Mouse (Mus musculus): ENCODE results near the gene Mllt3. TPM values are rescaled to one million over a fixed set of nuclear protein-coding genes. Genes with fewer than 3 reads are reported as not detected.
"Not testable (repeated sequence)": the region's sequence is repeated elsewhere in the genome, so short reads cannot be mapped to it uniquely, and the experiment has no call there.

Mllt3 gene
- polyA plus RNA-seq, 1 experiment from 2014 or later = 116 TPM

DNA sequence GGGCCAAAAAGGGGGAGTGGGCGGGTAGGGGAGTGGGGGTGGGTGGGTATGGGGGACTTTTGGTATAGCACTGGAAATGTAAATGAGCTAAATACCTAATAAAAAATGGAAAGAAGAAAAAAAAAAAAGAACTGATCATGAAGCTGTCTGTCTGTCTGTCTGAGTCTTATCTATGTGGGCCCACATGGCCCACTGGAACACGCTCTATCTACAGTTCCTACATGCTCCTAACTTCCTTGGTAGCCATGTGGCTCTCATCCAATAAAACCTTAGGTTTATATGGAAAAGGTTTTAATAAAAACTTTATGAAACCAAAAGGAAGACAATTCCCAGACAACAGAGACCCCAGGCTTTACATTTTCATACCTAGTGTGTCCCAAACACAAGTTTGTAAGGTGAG lies 68.3 kb downstream of the Mllt3 start:
- not testable (repeated sequence) for ATAC-seq; H3K4me3 ChIP-seq; H3K27ac ChIP-seq; H3K27me3 ChIP-seq; H3K4me1 ChIP-seq; H3K36me3 ChIP-seq (ENCODE audit: poor library complexity, severe bottlenecking); H3K4me2 ChIP-seq; H3K9me3 ChIP-seq (replicated peaks); H3K9ac ChIP-seq
- 96% methylated on average over 1 of the region's 2 CpGs for WGBS

DNA sequence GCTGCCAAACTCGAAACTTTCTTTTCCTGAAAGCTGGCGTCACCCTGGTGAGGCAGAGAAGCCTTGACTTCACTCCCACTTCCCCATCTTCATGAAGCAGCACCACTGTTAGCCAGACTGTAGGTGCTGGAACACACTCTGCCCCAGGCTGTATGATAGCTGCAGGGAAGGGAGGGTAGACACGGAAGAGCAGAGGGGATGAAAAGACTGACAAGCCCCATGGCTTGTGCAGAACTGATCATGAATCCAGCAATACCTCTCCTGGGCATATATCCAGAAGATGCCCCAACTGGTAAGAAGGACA lies 69.4 kb downstream of the Mllt3 start:
- whole genome bisulfite sequencing = 91% methylated on average over 3 of the region's 3 CpGs
- no peak overlapping the region for H3K27ac ChIP-seq
- ATAC-seq = no peak

DNA sequence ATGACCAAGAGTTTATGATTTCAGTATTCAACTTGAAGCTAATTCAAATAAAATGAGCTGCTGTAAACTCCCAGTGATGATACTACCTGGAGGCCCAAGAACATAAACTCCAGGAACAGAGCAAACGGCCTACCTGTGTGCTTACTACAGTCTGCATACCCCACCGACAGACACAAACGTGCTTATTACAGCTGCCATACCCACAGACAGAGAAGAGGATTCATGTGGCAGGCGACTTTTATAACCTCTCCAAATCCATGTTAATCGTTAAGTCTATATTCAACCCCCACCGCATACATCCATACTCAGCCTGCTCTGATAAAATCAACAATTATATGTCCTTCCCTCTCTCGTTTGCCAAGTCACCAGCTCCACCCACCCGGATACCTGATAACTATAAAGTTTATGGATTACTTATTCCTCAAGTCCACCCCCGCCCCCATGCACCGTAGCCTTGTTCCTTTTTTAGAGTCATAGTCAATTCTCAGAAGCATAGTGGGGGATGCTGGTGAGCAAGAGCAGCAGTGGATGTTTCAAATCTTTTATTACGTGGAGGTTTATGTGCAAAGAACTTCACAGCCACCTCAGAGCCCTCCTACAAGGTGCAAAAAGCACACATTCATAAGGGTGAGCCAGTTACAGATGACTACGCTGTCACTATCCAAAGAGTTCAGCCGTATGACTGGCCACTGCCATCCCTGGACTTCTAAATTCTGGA lies 70.0 kb downstream of the Mllt3 start:
- H3K27ac ChIP-seq = no peak overlapping the region
- no peaks in the 10 kb centered on the region for H3K36me3 ChIP-seq (ENCODE audit: poor library complexity, severe bottlenecking)
- 0 out of 2 replicates have a peak, but pooled peaks cover 2% of the 10 kb centered on the region for H3K4me1 ChIP-seq
- no peaks in the 10 kb centered on the region for H3K27me3 ChIP-seq
- no peak overlapping the region for H3K9ac ChIP-seq
- WGBS = 93% methylated on average over 13 of the region's 13 CpGs
- no peak for ATAC-seq
- H3K4me3 ChIP-seq = no peak overlapping the region
- H3K4me2 ChIP-seq = no peak overlapping the region
- H3K9me3 ChIP-seq (replicated peaks) = no peaks in the 10 kb centered on the region

More for the DNA sequence above, 69.4 kb downstream of the Mllt3 start:
- Histone ChIP-seq H3K9me3 (replicated peaks) (no peaks in the 10 kb centered on the region), H3K4me3 (no peak overlapping the region), H3K27me3 (no peaks in the 10 kb centered on the region), H3K4me1 (no peaks in the 10 kb centered on the region), H3K36me3 (ENCODE audit: poor library complexity, severe bottlenecking) (no peaks in the 10 kb centered on the region), H3K4me2 (no peak overlapping the region), H3K9ac (no peak overlapping the region)

DNA sequence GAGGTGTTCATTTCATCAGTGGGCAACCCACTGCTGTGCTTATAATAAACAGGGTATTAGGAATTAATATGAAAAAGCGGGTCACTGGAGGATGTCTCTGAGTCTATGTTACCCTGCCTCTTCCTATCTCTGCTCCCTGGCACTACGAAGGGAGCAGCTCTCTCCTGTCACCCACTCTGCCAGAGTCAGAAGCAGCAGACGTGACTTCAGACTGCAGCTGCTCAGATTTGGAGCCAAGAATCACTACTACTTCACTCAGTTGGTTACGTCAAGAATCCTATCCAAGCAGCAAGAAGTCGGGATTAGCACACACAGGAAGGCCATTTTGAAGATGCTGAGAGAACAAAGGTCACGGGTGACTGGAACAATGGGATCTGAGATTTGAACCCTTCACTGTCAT lies 71.3 kb downstream of the Mllt3 start:
- Histone ChIP-seq H3K4me2 (no peak overlapping the region), H3K27ac (no peak overlapping the region), H3K4me1 (0 out of 2 replicates have a peak, but pooled peaks cover 7% of the 10 kb centered on the region), H3K9me3 (replicated peaks) (no peaks in the 10 kb centered on the region), H3K36me3 (ENCODE audit: poor library complexity, severe bottlenecking) (no peaks in the 10 kb centered on the region), H3K9ac (no peak overlapping the region), H3K27me3 (no peaks in the 10 kb centered on the region), H3K4me3 (no peak overlapping the region)
- 76% methylated on average over 6 of the region's 6 CpGs for WGBS
- peak; percentile 59; the same call in 1 of the 2 replicates for ATAC-seq

DNA sequence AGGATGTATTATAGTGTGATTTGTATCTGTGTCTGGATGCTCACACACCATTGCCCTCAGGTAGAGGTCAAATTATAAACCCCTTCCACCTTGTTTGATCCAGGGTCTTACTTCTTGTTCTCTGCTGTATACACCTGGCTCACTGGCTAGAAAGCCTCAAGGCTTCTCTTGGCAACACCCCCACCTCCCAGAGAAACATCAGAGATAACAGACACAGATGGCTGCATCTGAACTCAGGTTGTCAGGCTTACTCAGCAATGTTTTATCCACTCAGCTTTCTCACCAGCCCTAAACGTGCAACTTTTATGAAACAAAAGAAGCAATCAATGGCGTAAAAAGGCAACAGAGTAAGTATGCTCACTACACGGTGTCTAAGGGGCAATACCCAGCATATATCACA lies 75.3 kb downstream of the Mllt3 start:
- no peak overlapping the region for H3K4me2 ChIP-seq
- H3K36me3 ChIP-seq (ENCODE audit: poor library complexity, severe bottlenecking) = no peaks in the 10 kb centered on the region
- ATAC-seq = no peak
- no peak overlapping the region for H3K9ac ChIP-seq
- H3K27ac ChIP-seq = no peak overlapping the region
- H3K4me1 ChIP-seq = peaks cover 20% of the 10 kb centered on the region
- WGBS = 66% methylated on average over 3 of the region's 3 CpGs
- H3K9me3 ChIP-seq (replicated peaks) = no peaks in the 10 kb centered on the region
- no peak overlapping the region for H3K4me3 ChIP-seq
- H3K27me3 ChIP-seq = no peaks in the 10 kb centered on the region

DNA sequence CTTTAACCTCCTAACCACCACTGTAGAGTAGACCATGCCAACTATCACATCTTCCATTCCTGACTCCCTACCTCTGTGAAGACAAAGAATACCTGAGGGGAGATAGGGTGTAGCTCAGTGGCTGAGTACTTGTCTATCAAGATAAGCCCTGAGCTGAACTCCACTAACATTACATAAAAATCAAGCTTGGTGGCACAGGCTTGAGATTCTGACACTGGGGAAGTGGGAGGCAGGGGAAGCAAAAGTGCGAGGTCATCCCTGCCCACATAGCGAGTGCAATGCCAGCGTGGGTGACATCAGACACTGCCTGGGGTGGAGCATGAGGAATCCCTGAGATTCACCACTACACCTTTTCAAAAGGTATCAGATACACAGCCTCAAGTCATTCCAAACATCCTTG lies 76.0 kb downstream of the Mllt3 start:
- H3K27ac ChIP-seq = no peak overlapping the region
- H3K4me2 ChIP-seq = no peak overlapping the region
- WGBS = 93% methylated on average over 3 of the region's 3 CpGs
- H3K4me3 ChIP-seq = no peak overlapping the region
- H3K9me3 ChIP-seq (replicated peaks) = no peaks in the 10 kb centered on the region
- H3K4me1 ChIP-seq = peaks cover 20% of the 10 kb centered on the region
- no peak overlapping the region for H3K9ac ChIP-seq
- ATAC-seq = no peak
- H3K27me3 ChIP-seq = no peaks in the 10 kb centered on the region
- no peaks in the 10 kb centered on the region for H3K36me3 ChIP-seq (ENCODE audit: poor library complexity, severe bottlenecking)

DNA sequence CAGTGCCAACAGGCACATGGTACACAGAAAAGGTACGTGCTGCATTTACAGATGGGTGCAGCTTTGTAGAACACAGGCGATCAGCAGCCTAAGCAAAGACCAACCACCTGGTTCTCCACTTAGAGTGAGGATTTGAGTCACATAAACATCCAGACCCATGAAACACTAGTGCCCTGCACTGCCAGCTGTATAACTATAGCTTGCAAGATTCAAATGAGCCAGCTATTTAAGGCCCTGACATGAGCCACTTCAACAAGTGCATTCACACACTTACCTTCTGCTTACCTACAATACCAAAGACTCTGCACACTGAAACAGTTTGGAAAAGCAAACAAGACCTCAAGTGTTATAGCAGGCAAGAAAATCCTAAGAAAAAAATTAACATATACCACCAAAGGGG lies 78.0 kb downstream of the Mllt3 start:
- 93% methylated on average over 2 of the region's 2 CpGs for WGBS
- no peaks in the 10 kb centered on the region for H3K36me3 ChIP-seq (ENCODE audit: poor library complexity, severe bottlenecking)

DNA sequence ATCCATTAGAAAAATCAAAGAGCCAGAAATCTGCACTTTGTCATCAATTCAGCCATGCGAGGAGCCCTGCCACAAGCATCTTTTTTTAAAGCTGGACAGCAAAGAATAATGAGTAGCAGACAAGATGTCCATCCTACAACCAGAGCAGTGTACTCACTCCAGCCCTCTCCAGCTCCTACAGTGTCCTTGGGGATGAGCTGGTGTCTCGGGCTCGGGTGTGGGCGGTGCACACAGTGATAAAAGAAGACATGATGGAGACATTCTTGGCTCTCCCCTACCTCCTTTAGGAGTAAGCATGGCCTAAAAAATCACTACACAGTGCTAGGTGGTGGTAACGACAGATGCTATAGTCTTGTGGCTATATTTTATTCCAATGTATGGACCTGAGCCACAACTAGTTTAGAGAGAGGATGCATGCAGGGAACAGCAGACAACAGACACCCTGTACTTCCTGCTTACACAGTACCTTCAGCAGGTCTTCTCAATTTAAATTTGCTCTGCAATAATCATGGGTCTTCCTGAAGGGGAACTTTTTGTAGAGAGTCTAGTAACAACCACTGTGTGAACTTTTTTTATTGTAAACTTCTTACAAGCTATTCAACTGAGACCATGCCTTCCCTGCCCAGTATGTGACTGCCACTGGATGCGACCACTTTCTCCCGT lies 78.6 kb downstream of the Mllt3 start:
- no peak overlapping the region for H3K4me2 ChIP-seq
- H3K4me3 ChIP-seq = no peak overlapping the region
- H3K9me3 ChIP-seq (replicated peaks) = no peaks in the 10 kb centered on the region
- H3K27ac ChIP-seq = no peak overlapping the region
- no peaks in the 10 kb centered on the region for H3K36me3 ChIP-seq (ENCODE audit: poor library complexity, severe bottlenecking)
- 0 out of 2 replicates have a peak, but pooled peaks have one; percentile 19 for ATAC-seq
- peaks cover 20% of the 10 kb centered on the region for H3K4me1 ChIP-seq
- H3K9ac ChIP-seq = no peak overlapping the region
- H3K27me3 ChIP-seq = no peaks in the 10 kb centered on the region
- 83% methylated on average over 7 of the region's 7 CpGs for WGBS

More for the DNA sequence above, 78.0 kb downstream of the Mllt3 start:
- H3K4me1 ChIP-seq = peaks cover 20% of the 10 kb centered on the region
- H3K27me3 ChIP-seq = no peaks in the 10 kb centered on the region
- no peak overlapping the region for H3K4me2 ChIP-seq
- H3K9me3 ChIP-seq (replicated peaks) = no peaks in the 10 kb centered on the region
- H3K27ac ChIP-seq = no peak overlapping the region
- no peak for ATAC-seq
- H3K4me3 ChIP-seq = no peak overlapping the region
- H3K9ac ChIP-seq = no peak overlapping the region

DNA sequence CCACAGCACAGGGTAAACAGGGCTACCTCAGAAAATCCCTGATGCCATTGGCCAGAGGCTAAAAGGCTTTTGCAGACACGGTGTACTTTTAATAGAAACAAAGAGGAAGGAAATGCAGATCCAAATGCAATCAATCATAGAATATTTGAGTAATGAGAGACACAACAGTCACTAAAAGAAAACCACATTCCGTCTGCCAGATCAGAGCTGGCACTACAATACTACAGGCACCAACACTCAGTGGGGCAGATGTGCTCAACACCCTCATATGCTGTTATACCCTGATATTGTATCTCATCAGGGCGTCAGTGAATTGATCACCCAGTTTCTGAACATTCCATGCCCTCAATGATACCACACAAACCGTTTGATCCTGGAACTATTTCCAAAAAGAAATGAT lies 79.4 kb downstream of the Mllt3 start:
- Histone ChIP-seq H3K9ac (no peak overlapping the region), H3K9me3 (replicated peaks) (no peaks in the 10 kb centered on the region), H3K4me2 (no peak overlapping the region), H3K4me3 (no peak overlapping the region), H3K4me1 (peaks cover 20% of the 10 kb centered on the region), H3K27me3 (no peaks in the 10 kb centered on the region), H3K36me3 (ENCODE audit: poor library complexity, severe bottlenecking) (no peaks in the 10 kb centered on the region), H3K27ac (peak overlapping the region; percentile 26; the same call in 1 of the 2 replicates)
- ATAC-seq = no peak
- WGBS = 74% methylated on average over 4 of the region's 4 CpGs

DNA sequence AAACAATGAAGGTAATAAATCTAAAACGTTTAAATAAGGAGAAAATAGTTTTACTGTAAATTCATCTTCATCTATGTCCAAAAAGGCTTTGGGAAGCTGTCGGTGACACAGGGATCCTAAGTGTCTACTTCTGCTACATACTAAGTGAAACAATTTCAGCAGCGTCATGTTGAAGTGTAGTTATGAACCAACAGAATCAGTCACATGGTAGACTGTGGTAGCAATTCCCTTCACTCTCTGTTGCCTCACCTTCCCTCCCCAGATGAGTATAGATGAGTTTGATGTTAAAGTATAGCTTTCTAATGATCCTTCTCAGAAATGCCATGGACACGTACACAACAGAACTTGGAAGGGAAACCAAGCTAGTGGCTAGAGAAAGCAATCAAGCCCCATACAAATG lies 79.9 kb downstream of the Mllt3 start:
- H3K27ac ChIP-seq = peak overlapping the region; percentile 26; the same call in 1 of the 2 replicates
- no peak for ATAC-seq
- WGBS = 88% methylated on average over 4 of the region's 4 CpGs

DNA sequence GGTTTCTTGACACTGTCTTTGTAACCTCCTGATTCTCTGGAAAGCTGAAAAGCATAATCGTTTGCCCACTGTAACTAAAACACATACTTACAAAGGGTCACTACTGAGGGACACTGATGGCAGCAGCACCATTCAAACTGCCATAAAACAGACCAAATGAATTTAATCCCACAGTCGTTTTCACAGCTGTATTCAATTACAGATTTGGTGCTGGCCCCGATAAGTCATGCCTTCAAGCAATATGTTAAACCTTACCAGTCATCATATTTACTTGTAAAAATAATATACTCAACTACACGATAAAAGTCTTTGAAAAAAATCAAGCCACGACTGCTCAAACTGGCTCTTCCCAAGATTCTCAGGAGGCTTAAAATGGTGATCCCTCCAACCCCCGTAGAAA lies 83.7 kb downstream of the Mllt3 start:
- ATAC-seq = no peak
- 80% methylated on average over 6 of the region's 6 CpGs for WGBS

More for the DNA sequence above, 79.9 kb downstream of the Mllt3 start:
- no peaks in the 10 kb centered on the region for H3K27me3 ChIP-seq
- H3K4me1 ChIP-seq = peaks cover 18% of the 10 kb centered on the region
- no peaks in the 10 kb centered on the region for H3K9me3 ChIP-seq (replicated peaks)
- no peak overlapping the region for H3K4me3 ChIP-seq
- no peak overlapping the region for H3K4me2 ChIP-seq
- no peak overlapping the region for H3K9ac ChIP-seq
- no peaks in the 10 kb centered on the region for H3K36me3 ChIP-seq (ENCODE audit: poor library complexity, severe bottlenecking)

DNA sequence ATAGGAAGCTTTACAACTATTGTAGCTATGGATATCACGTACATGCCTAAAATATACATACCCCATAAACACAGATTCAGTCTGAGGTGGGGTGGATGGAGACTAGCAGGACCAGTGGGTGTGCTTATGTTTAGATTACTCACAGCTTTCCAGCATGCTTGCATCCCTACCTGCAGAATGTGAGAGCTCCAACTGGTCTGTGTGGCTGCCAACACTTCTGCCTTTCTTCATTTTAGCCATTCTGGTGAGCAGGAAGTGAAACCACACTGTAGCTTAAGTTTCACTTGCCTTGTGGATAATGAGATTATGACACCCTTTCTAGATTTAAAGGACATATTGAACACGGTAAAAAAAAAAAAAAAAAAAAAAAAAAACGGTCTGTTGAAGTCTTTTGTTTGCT lies 88.8 kb downstream of the Mllt3 start:
- no peak for ATAC-seq
- 75% methylated on average over 3 of the region's 3 CpGs for WGBS

More for the DNA sequence above, 83.7 kb downstream of the Mllt3 start:
- Histone ChIP-seq H3K9ac (no peak overlapping the region), H3K27ac (no peak overlapping the region), H3K9me3 (replicated peaks) (no peaks in the 10 kb centered on the region), H3K4me3 (no peak overlapping the region), H3K27me3 (no peaks in the 10 kb centered on the region), H3K4me2 (no peak overlapping the region), H3K36me3 (ENCODE audit: poor library complexity, severe bottlenecking) (no peaks in the 10 kb centered on the region), H3K4me1 (peaks cover 15% of the 10 kb centered on the region)

More for the DNA sequence above, 88.8 kb downstream of the Mllt3 start:
- H3K4me3 ChIP-seq = no peak overlapping the region
- H3K27me3 ChIP-seq = no peaks in the 10 kb centered on the region
- H3K36me3 ChIP-seq (ENCODE audit: poor library complexity, severe bottlenecking) = no peaks in the 10 kb centered on the region
- no peak overlapping the region for H3K27ac ChIP-seq
- H3K4me1 ChIP-seq = peaks cover 22% of the 10 kb centered on the region
- H3K4me2 ChIP-seq = no peak overlapping the region
- H3K9me3 ChIP-seq (replicated peaks) = no peaks in the 10 kb centered on the region
- no peak overlapping the region for H3K9ac ChIP-seq
